Mouse (Mus musculus): ENCODE data around the gene Ifnb1.

The Ifnb1 gene

GRCm38 (mm10) chr4:88501247-88501646, 21.3 kb downstream of the Ifnb1 start:
- no peak for DNase-seq (ENCODE audit: low spot score)

- DNase-seq (ENCODE audit: low spot score): no peak
Observed at GRCm38 (mm10) chr4:88496321-88497018, 26.1 kb downstream of the Ifnb1 start.

GRCm38 (mm10) chr4:88489622-88490021, 33.0 kb downstream of the Ifnb1 start:
- DNase-seq (ENCODE audit: low spot score): no peak

- DNase-seq (ENCODE audit: low spot score): no peak
Observed at GRCm38 (mm10) chr4:88488107-88488506, 34.5 kb downstream of the Ifnb1 start.

GRCm38 (mm10) chr4:88480130-88480529, 42.4 kb downstream of the Ifnb1 start:
- no peak for DNase-seq (ENCODE audit: low spot score)

- DNase-seq (ENCODE audit: low spot score): no peak
Observed at GRCm38 (mm10) chr4:88478809-88479186, 43.8 kb downstream of the Ifnb1 start.

GRCm38 (mm10) chr4:88478177-88478808, 44.3 kb downstream of the Ifnb1 start:
- no peak for DNase-seq (ENCODE audit: low spot score)

GRCm38 (mm10) chr4:88476511-88477210, 45.9 kb downstream of the Ifnb1 start:
- peak; percentile 61 for DNase-seq (ENCODE audit: low spot score)

GRCm38 (mm10) chr4:88476084-88476483, 46.5 kb downstream of the Ifnb1 start:
- DNase-seq (ENCODE audit: low spot score): no peak

All from yolk sac, embryonic 10.5 days (tissue).